Mouse (Mus musculus): ENCODE results near the gene Ergic3.

Gene Ergic3

GRCm38 (mm10) chr2:156007888-156008532 lies at the start of gene Ergic3, which contains the start of gene 6430550D23Rik:
TSS of gene Ergic3 (plus strand) at chr2:156008045.
TSS of gene 6430550D23Rik (minus strand) at chr2:156007977.
- ChIA-PET CTCF (interaction anchor here in 2 of 4 experiments (0.5 to 1.5 kb wide), 8 partner anchors 13 to 1422 kb away, joined by 3 to 6 read pairs (median 3); partner anchors contain the start of genes Acss2 (in 1 of the 2), BC029722 (in 1 of the 2), Cep250 (in 1 of the 2) and Ggt7 (in 1 of the 2)), POLR2A (interaction anchor here in 3 of 4 experiments (0.5 to 3.4 kb wide), 50 partner anchors 10 to 767 kb away, joined by 3 to 22 read pairs (median 4); partner anchors contain the start of genes Cpne1 (in 3 of the 3), Rbm12 (in 3 of the 3), Cep250 (in 2 of the 3) and Spag4 (in 2 of the 3))

GRCm38 (mm10) chr2:155959981-155960380 lies 47.9 kb upstream of the Ergic3 start:
- CTCF ChIA-PET = no interaction called here
- POLR2A ChIA-PET = interaction anchor here in 1 of 4 experiments (5.1 kb wide), 1 partner anchor 17 kb away, joined by 75 read pairs; the partner anchor contains the start of genes Gdf5 and Gm15557

GRCm38 (mm10) chr2:155961862-155962261 lies 46.0 kb upstream of the Ergic3 start:
- ChIA-PET CTCF (interaction anchor here in 2 of 4 experiments (0.6 to 0.8 kb wide), 2 partner anchors 28 to 266 kb away, joined by 3 to 4 read pairs; no protein-coding TSS in a partner anchor), POLR2A (interaction anchor here in 1 of 4 experiments (0.9 to 2.3 kb wide), 4 partner anchors 10 to 104 kb away, joined by 3 to 7 read pairs (median 4); no protein-coding TSS in a partner anchor)

GRCm38 (mm10) chr2:155962991-155963390 lies 44.9 kb upstream of the Ergic3 start:
- ChIA-PET POLR2A (interaction anchor here in 1 of 4 experiments (0.6 to 2.3 kb wide), 7 partner anchors 9 to 184 kb away, joined by 3 to 7 read pairs (median 3); no protein-coding TSS in a partner anchor), CTCF (interaction anchor here in 1 of 4 experiments (0.6 kb wide), 1 partner anchor 160 kb away, joined by 3 read pairs; no protein-coding TSS in a partner anchor)

- ChIA-PET POLR2A (interaction anchor here in 1 of 4 experiments (1.3 to 1.7 kb wide), 2 partner anchors 14 to 17 kb away, joined by 3 to 5 read pairs; partner anchors contain the start of gene Cep250), CTCF (interaction anchor here in 3 of 4 experiments (0.5 to 1.2 kb wide), 3 partner anchors 17 to 160 kb away, joined by 3 to 5 read pairs (median 3); partner anchors contain the start of gene Cep250 (in 1 of the 3))
Observed at GRCm38 (mm10) chr2:155973348-155973747, 34.5 kb upstream of the Ergic3 start.

GRCm38 (mm10) chr2:155974087-155974731 lies 33.6 kb upstream of the Ergic3 start:
- ChIA-PET CTCF (interaction anchor here (0.6 to 1.2 kb wide), 6 partner anchors 17 to 261 kb away, joined by 3 read pairs; partner anchors contain the start of gene Cep250 (in 1 of the 4)), POLR2A (interaction anchor here in 3 of 4 experiments (0.7 to 2.5 kb wide), 5 partner anchors 12 to 33 kb away, joined by 3 to 5 read pairs (median 3); partner anchors contain the start of genes 6430550D23Rik (in 1 of the 3), Cep250 (in 1 of the 3) and Ergic3 (in 1 of the 3))

- ChIA-PET CTCF (no interaction called here), POLR2A (interaction anchor here in 3 of 4 experiments (0.7 to 1.7 kb wide), 11 partner anchors 11 to 201 kb away, joined by 3 to 5 read pairs (median 3); partner anchors contain the start of genes 6430550D23Rik (in 1 of the 3), Ergic3 (in 1 of the 3) and Uqcc1 (in 1 of the 3))
Observed at GRCm38 (mm10) chr2:155979328-155979991, 28.4 kb upstream of the Ergic3 start.

- ChIA-PET POLR2A (interaction anchor here in 2 of 4 experiments (1.1 to 4.4 kb wide), 5 partner anchors 10 to 15 kb away, joined by 3 to 25 read pairs (median 5); no protein-coding TSS in a partner anchor), CTCF (interaction anchor here in 1 of 4 experiments (0.9 kb wide), 1 partner anchor 20 kb away, joined by 3 read pairs; no protein-coding TSS in a partner anchor)
Observed at GRCm38 (mm10) chr2:155985776-155986175, 22.1 kb upstream of the Ergic3 start.

- ChIA-PET CTCF (no interaction called here), POLR2A (interaction anchor here in 3 of 4 experiments (0.5 to 4.4 kb wide), 12 partner anchors 9 to 258 kb away, joined by 3 to 25 read pairs (median 4); partner anchors contain the start of genes 6430550D23Rik (in 2 of the 3), Ergic3 (in 2 of the 3), Cep250 (in 1 of the 3) and Edem2 (in 1 of the 3))
Observed at GRCm38 (mm10) chr2:155987131-155987530, 20.7 kb upstream of the Ergic3 start.

GRCm38 (mm10) chr2:155989085-155989484 lies 18.8 kb upstream of the Ergic3 start:
- POLR2A ChIA-PET = interaction anchor here in 2 of 4 experiments (1.2 to 1.3 kb wide), 2 partner anchors 26 to 33 kb away, joined by 3 read pairs; partner anchors contain the start of gene Cep250 (in 1 of the 2)
- CTCF ChIA-PET = no interaction called here

- ChIA-PET POLR2A (interaction anchor here (0.6 to 3.8 kb wide), 16 partner anchors 10 to 121 kb away, joined by 3 to 22 read pairs (median 3); partner anchors contain the start of genes 6430550D23Rik (in 2 of the 4), Cep250 (in 2 of the 4), Ergic3 (in 2 of the 4) and Cpne1 (in 1 of the 4)), CTCF (interaction anchor here in 2 of 4 experiments (0.6 to 1.2 kb wide), 4 partner anchors 17 to 158 kb away, joined by 3 read pairs; no protein-coding TSS in a partner anchor)
Observed at GRCm38 (mm10) chr2:155991151-155991550, 16.7 kb upstream of the Ergic3 start.

- CTCF ChIA-PET = interaction anchor here in 2 of 4 experiments (0.5 to 1.2 kb wide), 2 partner anchors 13 to 18 kb away, joined by 3 to 4 read pairs; no protein-coding TSS in a partner anchor
- POLR2A ChIA-PET = interaction anchor here in 3 of 4 experiments (0.7 to 3.8 kb wide), 16 partner anchors 9 to 474 kb away, joined by 3 to 22 read pairs (median 3); partner anchors contain the start of genes 6430550D23Rik (in 2 of the 3), Cep250 (in 2 of the 3), Ergic3 (in 2 of the 3) and Acss2 (in 1 of the 3)
Observed at GRCm38 (mm10) chr2:155991863-155992321, 16.0 kb upstream of the Ergic3 start.

- ChIA-PET POLR2A (interaction anchor here in 2 of 4 experiments (0.7 to 1.3 kb wide), 4 partner anchors 9 to 307 kb away, joined by 3 to 4 read pairs (median 3); partner anchors contain the start of genes Cnbd2 (in 1 of the 2) and Scand1 (in 1 of the 2)), CTCF (interaction anchor here (0.5 to 1.1 kb wide), 11 partner anchors 8 to 1437 kb away, joined by 3 to 5 read pairs (median 3); no protein-coding TSS in a partner anchor)
Observed at GRCm38 (mm10) chr2:156005393-156005792, 2.5 kb upstream of the Ergic3 start.

- CTCF ChIA-PET = no interaction called here
- POLR2A ChIA-PET = interaction anchor here in 2 of 4 experiments (0.8 to 1.5 kb wide), 3 partner anchors 9 to 48 kb away, joined by 3 to 4 read pairs (median 4); no protein-coding TSS in a partner anchor
Observed at GRCm38 (mm10) chr2:156018106-156018505, 10.3 kb downstream of the Ergic3 start.

- ChIA-PET CTCF (interaction anchor here in 3 of 4 experiments (0.7 to 1.5 kb wide), 4 partner anchors 9 to 16 kb away, joined by 3 to 6 read pairs (median 4); no protein-coding TSS in a partner anchor), POLR2A (interaction anchor here in 2 of 4 experiments (0.7 to 2.5 kb wide), 7 partner anchors 10 to 202 kb away, joined by 3 to 14 read pairs (median 5); partner anchors contain the start of genes 6430550D23Rik (in 2 of the 2), Ergic3 (in 2 of the 2) and BC029722 (in 1 of the 2))
Observed at GRCm38 (mm10) chr2:156021219-156021618, 13.4 kb downstream of the Ergic3 start.

GRCm38 (mm10) chr2:156021765-156022164 lies 13.9 kb downstream of the Ergic3 start:
- ChIA-PET CTCF (interaction anchor here in 2 of 4 experiments (0.8 to 1.5 kb wide), 3 partner anchors 8 to 10 kb away, joined by 3 to 6 read pairs (median 4); no protein-coding TSS in a partner anchor), POLR2A (interaction anchor here in 1 of 4 experiments (1.2 to 2.5 kb wide), 4 partner anchors 9 to 20 kb away, joined by 3 to 14 read pairs (median 8); partner anchors contain the start of genes 6430550D23Rik and Ergic3)

All from embryonic stem cell, embryonic (primary cell).